Mouse (Mus musculus): Measurements from ENCODE around the gene Ckap2. TPM values are rescaled to one million over a fixed set of nuclear protein-coding genes. Genes with fewer than 3 reads are reported as not detected.

Ckap2 gene
- polyA plus RNA-seq, 1 experiment from 2014 or later: 33.3 TPM

- Histone ChIP-seq H3K36me3 (peaks cover 4% of the 10 kb centered on the region; the same call in 1 of the 2 replicates), H3K9ac (peak within 1 kb of the TSS; percentile 95), H3K9me3 (no peaks in the 10 kb centered on the region), H3K27me3 (replicated peaks) (no peaks in the 10 kb centered on the region), H3K4me3 (peak within 1 kb of the TSS; percentile 88), H3K4me1 (peaks cover 16% of the 10 kb centered on the region), H3K4me2 (peak within 1 kb of the TSS; percentile 88), H3K27ac (replicated peaks) (peak within 1 kb of the TSS; percentile 99)
- WGBS: under 1% methylated on average over 73 of the region's 73 CpGs
- ATAC-seq (ENCODE audit: extremely low read depth, insufficient number of reproducible peaks, low FRiP score, low TSS enrichment): peak; percentile 89
These were observed 7.2 kb upstream of the Ckap2 start, which contains the start of gene Vps36 for GRCm38 (mm10) chr8:22192660-22193431. Gene Vps36 (plus strand): TSS chr8:22192809.

- H3K4me3 ChIP-seq: peak overlapping the region; percentile 71
- peak overlapping the region; percentile 79; the same call in 1 of the 2 replicates for H3K27ac ChIP-seq (replicated peaks)
- ATAC-seq (ENCODE audit: extremely low read depth, insufficient number of reproducible peaks, low FRiP score, low TSS enrichment): no peak
- H3K9ac ChIP-seq: peak overlapping the region; percentile 85
- no peaks in the 10 kb centered on the region for H3K36me3 ChIP-seq
- peaks cover 20% of the 10 kb centered on the region for H3K4me1 ChIP-seq
- no peaks in the 10 kb centered on the region for H3K9me3 ChIP-seq
- 0% methylated on average over 3 of the region's 3 CpGs for WGBS
- H3K27me3 ChIP-seq (replicated peaks): no peaks in the 10 kb centered on the region
- peak overlapping the region; percentile 68 for H3K4me2 ChIP-seq
These were observed 735 bp downstream of the Ckap2 start for GRCm38 (mm10) chr8:22184884-22185283.

GRCm38 (mm10) chr8:22175966-22176365 lies 9.7 kb downstream of the Ckap2 start:
- Histone ChIP-seq H3K9me3 (0 out of 2 replicates have a peak, but pooled peaks cover 5% of the 10 kb centered on the region), H3K4me2 (no peak overlapping the region), H3K9ac (no peak overlapping the region), H3K4me3 (no peak overlapping the region), H3K27ac (replicated peaks) (no peak overlapping the region), H3K27me3 (replicated peaks) (no peaks in the 10 kb centered on the region), H3K4me1 (peaks cover 10% of the 10 kb centered on the region), H3K36me3 (peaks cover 63% of the 10 kb centered on the region)
- no peak for ATAC-seq (ENCODE audit: extremely low read depth, insufficient number of reproducible peaks, low FRiP score, low TSS enrichment)
- 96% methylated on average over 7 of the region's 7 CpGs for WGBS

GRCm38 (mm10) chr8:22169167-22169566 lies 16.5 kb downstream of the Ckap2 start:
- Histone ChIP-seq H3K4me2 (no peak overlapping the region), H3K9ac (no peak overlapping the region), H3K36me3 (peaks cover 58% of the 10 kb centered on the region), H3K4me1 (peaks cover 7% of the 10 kb centered on the region), H3K27ac (replicated peaks) (no peak overlapping the region), H3K4me3 (no peak overlapping the region), H3K27me3 (replicated peaks) (no peaks in the 10 kb centered on the region), H3K9me3 (no peaks in the 10 kb centered on the region)
- no peak for ATAC-seq (ENCODE audit: extremely low read depth, insufficient number of reproducible peaks, low FRiP score, low TSS enrichment)
- 90% methylated on average over 5 of the region's 5 CpGs for WGBS

- H3K36me3 ChIP-seq: peaks cover 39% of the 10 kb centered on the region
- peak; percentile 98 for ATAC-seq (ENCODE audit: extremely low read depth, insufficient number of reproducible peaks, low FRiP score, low TSS enrichment)
- H3K27me3 ChIP-seq (replicated peaks): no peaks in the 10 kb centered on the region
- peak within 1 kb of the TSS; percentile 67 for H3K4me3 ChIP-seq
- peak within 1 kb of the TSS; percentile 76 for H3K4me2 ChIP-seq
- H3K9me3 ChIP-seq: no peaks in the 10 kb centered on the region
- peaks cover 7% of the 10 kb centered on the region for H3K4me1 ChIP-seq
- peak within 1 kb of the TSS; percentile 83 for H3K9ac ChIP-seq
- peak within 1 kb of the TSS; percentile 70 for H3K27ac ChIP-seq (replicated peaks)
- WGBS: under 1% methylated on average over 43 of the region's 43 CpGs
These were observed 19.5 kb downstream of the Ckap2 start, which contains the start of gene Nek3 for GRCm38 (mm10) chr8:22166080-22166603. Gene Nek3 (minus strand): TSS chr8:22166435.

- peak overlapping the region; percentile 83 for H3K9ac ChIP-seq
These were observed 20.2 kb downstream of the Ckap2 start for GRCm38 (mm10) chr8:22165251-22166079.

GRCm38 (mm10) chr8:22164431-22164830 lies 21.2 kb downstream of the Ckap2 start:
- Histone ChIP-seq H3K9ac (no peak overlapping the region), H3K4me1 (peaks cover 7% of the 10 kb centered on the region), H3K4me3 (no peak overlapping the region), H3K27ac (replicated peaks) (no peak overlapping the region), H3K9me3 (no peaks in the 10 kb centered on the region), H3K27me3 (replicated peaks) (no peaks in the 10 kb centered on the region), H3K36me3 (peaks cover 31% of the 10 kb centered on the region), H3K4me2 (no peak overlapping the region)
- 81% methylated on average over 10 of the region's 10 CpGs for WGBS
- no peak for ATAC-seq (ENCODE audit: extremely low read depth, insufficient number of reproducible peaks, low FRiP score, low TSS enrichment)

More at GRCm38 (mm10) chr8:22165251-22166079, 20.2 kb downstream of the Ckap2 start:
- H3K27ac ChIP-seq (replicated peaks): peak overlapping the region; percentile 70
- WGBS: 50% methylated on average over 10 of the region's 10 CpGs
- no peaks in the 10 kb centered on the region for H3K27me3 ChIP-seq (replicated peaks)
- H3K36me3 ChIP-seq: peaks cover 33% of the 10 kb centered on the region
- peaks cover 7% of the 10 kb centered on the region for H3K4me1 ChIP-seq
- peak overlapping the region; percentile 76 for H3K4me2 ChIP-seq
- no peak for ATAC-seq (ENCODE audit: extremely low read depth, insufficient number of reproducible peaks, low FRiP score, low TSS enrichment)
- peak overlapping the region; percentile 67 for H3K4me3 ChIP-seq
- no peaks in the 10 kb centered on the region for H3K9me3 ChIP-seq

GRCm38 (mm10) chr8:22162206-22162605 lies 23.4 kb downstream of the Ckap2 start:
- WGBS: 85% methylated on average over 8 of the region's 8 CpGs
- Histone ChIP-seq H3K9me3 (no peaks in the 10 kb centered on the region), H3K9ac (no peak overlapping the region), H3K4me3 (no peak overlapping the region), H3K27ac (replicated peaks) (no peak overlapping the region), H3K36me3 (peaks cover 23% of the 10 kb centered on the region), H3K4me1 (peaks cover 7% of the 10 kb centered on the region), H3K27me3 (replicated peaks) (no peaks in the 10 kb centered on the region), H3K4me2 (no peak overlapping the region)
- ATAC-seq (ENCODE audit: extremely low read depth, insufficient number of reproducible peaks, low FRiP score, low TSS enrichment): no peak

- Histone ChIP-seq H3K36me3 (peaks cover 34% of the 10 kb centered on the region), H3K27me3 (replicated peaks) (no peaks in the 10 kb centered on the region), H3K4me1 (peaks cover 3% of the 10 kb centered on the region; the same call in 1 of the 2 replicates), H3K4me3 (no peak overlapping the region), H3K9me3 (no peaks in the 10 kb centered on the region), H3K9ac (no peak overlapping the region), H3K27ac (replicated peaks) (no peak overlapping the region), H3K4me2 (no peak overlapping the region)
- ATAC-seq (ENCODE audit: extremely low read depth, insufficient number of reproducible peaks, low FRiP score, low TSS enrichment): no peak
- whole genome bisulfite sequencing: 67% methylated on average over 3 of the region's 3 CpGs
These were observed 35.3 kb downstream of the Ckap2 start for GRCm38 (mm10) chr8:22150345-22150663.

- H3K27me3 ChIP-seq (replicated peaks): no peaks in the 10 kb centered on the region
- H3K9ac ChIP-seq: no peak overlapping the region
- WGBS: 82% methylated on average over 11 of the region's 11 CpGs
- H3K4me1 ChIP-seq: peaks cover 3% of the 10 kb centered on the region; the same call in 1 of the 2 replicates
- 0 out of 2 replicates have a peak overlapping the region, but pooled peaks have one; percentile 13 for H3K27ac ChIP-seq (replicated peaks)
- peaks cover 35% of the 10 kb centered on the region for H3K36me3 ChIP-seq
- ATAC-seq (ENCODE audit: extremely low read depth, insufficient number of reproducible peaks, low FRiP score, low TSS enrichment): no peak
- no peaks in the 10 kb centered on the region for H3K9me3 ChIP-seq
- no peak overlapping the region for H3K4me3 ChIP-seq
- no peak overlapping the region for H3K4me2 ChIP-seq
These were observed 35.8 kb downstream of the Ckap2 start for GRCm38 (mm10) chr8:22149643-22150344.

GRCm38 (mm10) chr8:22148367-22148740 lies 37.3 kb downstream of the Ckap2 start:
- Histone ChIP-seq H3K4me1 (peaks cover 13% of the 10 kb centered on the region), H3K27me3 (replicated peaks) (no peaks in the 10 kb centered on the region), H3K9ac (no peak overlapping the region), H3K27ac (replicated peaks) (no peak overlapping the region), H3K4me3 (no peak overlapping the region), H3K9me3 (no peaks in the 10 kb centered on the region), H3K36me3 (peaks cover 28% of the 10 kb centered on the region), H3K4me2 (no peak overlapping the region)
- no peak for ATAC-seq (ENCODE audit: extremely low read depth, insufficient number of reproducible peaks, low FRiP score, low TSS enrichment)
- WGBS: 84% methylated on average over 7 of the region's 7 CpGs
